Mouse (Mus musculus) olfactory bulb, adult 2 months (tissue): ENCODE measurements around the gene Celf5. TPM values are rescaled to one million over a fixed set of nuclear protein-coding genes. Genes with fewer than 3 reads are reported as not detected.

Source experiments
- H3K27ac ChIP-seq: fragments of 200-500 bp; 2 replicates; pipeline ENCODE4 v1.5.1; 2012; ENCODE audit warnings: low read depth, low read length; ENCODE audit not compliant: insufficient read depth
- H3K4me1 ChIP-seq: fragments of 200-500 bp; 2 replicates; pipeline ENCODE4 v1.6.1; 2012; ENCODE audit warnings: low read length; ENCODE audit not compliant: control insufficient read depth, insufficient read depth
- H3K4me3 ChIP-seq: fragments of 200-500 bp; 2 replicates; pipeline ENCODE4 v1.5.1; 2012; ENCODE audit warnings: mild to moderate bottlenecking, low read depth, low read length, moderate library complexity; ENCODE audit not compliant: insufficient read depth
- CTCF ChIP-seq: fragments of 200-500 bp; IDR thresholded peaks from 2 replicates; pipeline ENCODE4 v1.5.1; 2012; ENCODE audit warnings: low read depth, mild to moderate bottlenecking, low read length, moderate library complexity; ENCODE audit not compliant: insufficient read depth
- POLR2A ChIP-seq: fragments of 200-500 bp; IDR thresholded peaks from 2 replicates; pipeline ENCODE4 v1.6.1; 2012; ENCODE audit warnings: mild to moderate bottlenecking, low read depth, low read length, moderate library complexity; ENCODE audit not compliant: insufficient read depth
- WGBS: fragments of 180-500 bp; shearing (Covaris S2); methylation state at CpG from one replicate; pipeline ENCODE4 v1.1.7; 2018; 5-methylcytosine and 5-hydroxymethylcytosine counted together
- polyA plus RNA-seq: library from polyadenylated mRNA; stranded (reverse); fragments of >200 nt; gene quantifications from 2 replicates; pipeline ENCODE4 v1.2.4, GENCODE M21; 2012; ENCODE audit warnings: low replicate concordance; ENCODE audit not compliant: missing spikeins, insufficient read depth, insufficient read length

The Celf5 gene
- polyA plus RNA-seq, 1 experiment: not detected

DNA sequence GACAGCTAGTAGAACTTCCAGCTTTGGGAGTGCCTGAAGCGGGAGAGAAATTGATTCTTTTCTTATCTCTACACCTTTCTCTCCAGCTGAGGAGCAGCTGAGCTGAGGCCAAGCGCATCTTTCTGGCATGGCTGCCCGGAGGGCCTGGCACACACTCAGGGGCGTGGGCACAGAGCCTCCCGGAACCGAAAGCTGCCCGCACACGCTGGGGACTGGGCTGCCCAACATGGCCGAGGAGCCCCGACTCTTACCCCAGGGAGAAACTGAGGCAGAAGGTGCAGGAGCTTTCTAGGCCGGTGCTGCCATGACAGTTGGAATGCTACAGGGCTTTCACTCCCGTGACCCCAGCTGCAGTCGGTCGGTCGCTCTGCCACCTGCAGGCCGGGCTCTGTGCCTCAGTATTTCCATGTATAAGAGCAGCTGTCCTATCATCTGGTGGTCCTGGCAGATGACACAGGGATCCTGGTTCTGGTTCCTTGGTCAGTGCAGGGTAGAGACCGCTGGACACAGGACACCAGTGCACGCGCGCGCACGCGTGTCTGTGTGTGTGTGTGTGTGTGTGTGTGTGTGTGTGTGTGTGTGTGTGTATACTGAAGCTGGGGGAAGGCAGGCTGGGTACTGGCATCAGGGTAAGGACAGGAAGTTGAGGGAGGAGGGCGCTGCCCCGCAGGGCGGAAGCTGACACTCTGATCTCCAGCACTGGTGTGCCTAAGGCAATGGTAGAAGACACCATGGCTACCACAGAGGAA is 48.8 kb downstream of the Celf5 start:
- peaks cover 45% of the 10 kb centered on the region for H3K4me1 ChIP-seq
- H3K27ac ChIP-seq: peak overlapping the region; percentile 56; the same call in 1 of the 2 replicates
- 57% methylated on average over 26 of the region's 26 CpGs for WGBS
- no peak overlapping the region for H3K4me3 ChIP-seq
- TF ChIP-seq CTCF (no peak), POLR2A (no peak)

DNA sequence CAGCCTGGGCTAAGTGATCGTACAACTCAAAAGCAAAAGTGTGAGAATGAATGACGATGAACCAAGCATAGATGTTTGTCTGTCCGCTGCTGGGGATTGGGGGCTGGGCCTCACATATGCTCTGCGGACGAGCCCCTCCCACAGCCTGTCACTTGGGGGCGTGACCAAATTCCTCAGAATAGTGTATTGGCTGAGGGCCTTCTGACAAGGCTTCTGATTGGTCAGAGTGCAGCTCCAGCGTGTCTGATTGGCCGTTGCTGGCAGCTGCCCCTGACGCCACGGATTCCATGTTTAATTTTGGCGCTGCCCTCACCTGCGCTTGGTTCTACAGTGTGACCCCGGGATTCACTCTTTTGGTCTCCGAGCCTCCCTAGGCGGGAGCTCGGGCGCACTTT is 49.6 kb downstream of the Celf5 start:
- 1% methylated on average over 17 of the region's 17 CpGs for WGBS
- Histone ChIP-seq H3K4me3 (peak overlapping the region; percentile 38), H3K27ac (peak overlapping the region; percentile 56), H3K4me1 (peaks cover 45% of the 10 kb centered on the region)
- TF ChIP-seq CTCF (no peak), POLR2A (no peak)

DNA sequence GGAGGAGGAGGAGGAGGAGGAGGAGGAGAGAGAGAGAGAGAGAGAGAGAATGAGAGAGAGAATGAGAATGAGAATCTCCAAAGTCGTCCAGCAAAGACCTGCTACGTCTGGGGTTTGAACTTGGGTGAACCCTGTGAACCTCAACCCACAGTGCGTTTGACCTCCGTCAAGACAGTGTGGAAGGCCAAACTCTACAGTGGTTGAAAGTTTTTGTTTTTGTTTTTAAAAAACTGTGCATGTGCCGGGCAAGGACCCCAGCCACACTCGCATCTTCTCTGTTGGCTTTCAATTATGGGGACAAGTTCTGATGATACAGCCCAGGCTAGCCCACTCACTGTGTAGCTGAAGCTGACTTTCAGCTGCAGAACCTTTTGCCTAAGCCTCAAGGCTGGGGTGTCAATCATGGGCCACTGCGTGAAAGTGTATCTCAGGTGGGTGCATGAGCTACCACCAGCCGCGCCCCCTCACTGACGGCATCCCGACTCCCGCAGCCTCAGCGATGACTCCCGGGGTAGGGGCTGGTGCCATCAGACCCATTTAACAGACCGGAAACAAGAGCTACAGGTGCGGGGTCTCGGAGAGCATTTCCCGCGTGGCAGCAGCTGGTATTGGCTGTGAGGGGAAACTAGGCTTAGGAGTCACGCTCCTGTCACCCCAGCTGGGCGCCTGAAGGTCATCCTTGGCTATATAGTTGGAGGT is 50.2 kb downstream of the Celf5 start:
- H3K27ac ChIP-seq: peak overlapping the region; percentile 29
- TF ChIP-seq POLR2A: no peak
- peak; percentile 50; the same call in 1 of the 2 replicates for TF ChIP-seq CTCF
- WGBS: 53% methylated on average over 21 of the region's 21 CpGs
- peak overlapping the region; percentile 23 for H3K4me3 ChIP-seq
- peaks cover 47% of the 10 kb centered on the region for H3K4me1 ChIP-seq

DNA sequence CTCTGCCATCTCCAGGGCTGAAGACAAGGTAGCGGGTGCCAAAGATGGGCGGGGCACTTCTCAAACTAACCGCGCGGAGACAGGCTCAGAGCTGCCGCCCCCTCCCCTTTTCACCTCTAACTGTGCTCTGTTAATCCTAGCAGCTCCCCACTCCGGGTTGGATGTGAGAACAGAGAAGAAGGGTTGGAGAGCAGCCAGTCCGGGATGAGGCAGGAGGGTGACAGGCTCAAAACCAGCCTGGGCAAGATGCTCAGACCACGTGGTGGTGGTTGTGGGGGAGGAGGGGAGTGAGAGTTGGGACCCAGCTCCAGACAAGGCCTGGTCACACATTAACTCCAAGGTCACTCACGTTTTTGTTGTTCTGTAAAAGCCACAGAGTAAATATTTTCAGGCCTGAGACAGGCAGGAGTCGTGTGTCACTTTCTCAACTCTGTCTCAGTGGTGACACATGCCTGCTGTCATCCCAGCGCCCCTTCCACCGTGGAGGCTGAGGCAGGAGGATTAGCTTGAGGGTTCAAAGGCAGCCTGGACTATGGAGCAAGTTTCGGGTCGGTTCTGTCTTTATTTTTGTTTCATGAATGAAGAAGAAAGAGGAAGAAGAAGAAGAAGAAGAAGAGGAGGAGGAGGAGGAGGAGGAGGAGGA is 50.9 kb downstream of the Celf5 start:
- peak overlapping the region; percentile 83; the same call in 1 of the 2 replicates for H3K27ac ChIP-seq

DNA sequence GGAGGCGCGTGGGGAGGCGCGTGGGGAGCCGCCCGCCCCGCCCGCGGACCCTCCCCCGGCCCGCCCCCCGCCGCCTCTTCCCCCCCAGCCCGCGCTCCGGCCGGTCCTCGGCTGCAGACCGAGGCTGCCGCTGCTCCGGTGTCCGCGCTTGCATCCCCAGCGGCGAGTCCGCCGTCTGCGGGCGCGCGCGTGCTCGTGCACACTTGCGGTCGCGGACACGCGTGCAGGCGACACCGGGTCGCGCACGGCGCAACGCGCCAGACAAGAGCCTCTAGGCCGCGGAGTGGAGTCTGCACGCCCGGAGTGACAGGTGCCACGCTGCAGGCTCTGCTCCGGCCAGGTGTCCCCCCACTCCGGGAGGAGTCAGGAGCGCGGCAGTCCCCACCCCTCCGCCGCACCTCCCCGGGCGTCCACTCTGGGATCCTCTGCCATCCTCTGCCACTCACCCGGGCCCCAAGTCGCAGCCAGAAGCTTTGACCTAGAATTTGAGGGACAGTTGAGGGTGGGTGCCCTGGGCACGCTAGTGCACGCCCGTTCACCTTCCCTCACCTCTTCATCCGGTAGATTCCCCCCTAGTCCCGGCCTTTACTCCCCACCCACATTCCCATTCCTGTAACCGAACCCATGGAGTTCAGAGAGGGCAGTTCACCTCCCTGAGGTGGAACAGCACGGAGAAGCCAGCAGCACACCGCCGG is 51.5 kb downstream of the Celf5 start:
- peak overlapping the region; percentile 86 for H3K4me3 ChIP-seq
- H3K4me1 ChIP-seq: peaks cover 60% of the 10 kb centered on the region
- no peak for TF ChIP-seq CTCF
- TF ChIP-seq POLR2A: peak; percentile 73
- 2% methylated on average over 55 of the region's 70 CpGs for WGBS
- peak overlapping the region; percentile 87 for H3K27ac ChIP-seq

More for the DNA sequence above, 50.9 kb downstream of the Celf5 start:
- peaks cover 53% of the 10 kb centered on the region for H3K4me1 ChIP-seq
- WGBS: 21% methylated on average over 15 of the region's 15 CpGs
- peak overlapping the region; percentile 86 for H3K4me3 ChIP-seq
- TF ChIP-seq POLR2A (no peak), CTCF (no peak)

DNA sequence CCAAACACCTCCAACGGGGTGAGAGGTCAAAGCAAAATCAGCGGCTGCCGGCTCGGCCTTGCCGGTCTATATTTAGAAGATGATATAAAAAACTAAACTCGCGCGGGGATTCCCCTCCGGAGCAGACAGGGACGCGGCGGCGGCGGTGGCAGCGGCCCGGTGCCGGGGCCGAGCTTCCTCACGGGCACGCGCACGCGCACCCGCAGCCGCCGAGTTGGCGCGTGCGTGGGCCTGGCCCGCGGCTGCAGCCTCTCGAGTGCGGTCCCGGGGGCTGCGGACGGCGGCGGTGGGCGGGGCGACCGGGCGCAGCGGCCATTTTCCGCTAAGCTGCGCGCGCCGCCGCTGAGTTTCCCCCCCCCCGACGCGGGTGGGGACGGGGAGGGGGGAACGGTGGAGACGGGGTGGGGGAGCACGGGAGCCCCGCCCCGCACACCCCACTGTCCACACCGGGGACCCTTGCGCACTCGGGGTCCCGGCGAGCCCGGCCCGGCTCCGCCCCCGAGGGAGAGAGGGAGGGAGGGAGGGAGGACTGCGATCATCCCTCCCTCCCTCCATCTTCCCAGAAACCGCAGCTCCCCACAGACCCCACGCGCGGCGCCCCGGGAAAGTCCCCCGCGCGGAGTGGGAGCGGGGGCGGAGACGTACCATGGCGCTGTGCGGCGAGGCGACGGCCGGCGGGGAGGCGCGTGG is 52.2 kb downstream of the Celf5 start:
- TF ChIP-seq CTCF (no peak), POLR2A (0 out of 2 replicates have a peak, but pooled peaks have one; percentile 7)
- WGBS: 1% methylated on average over 81 of the region's 89 CpGs
- H3K4me3 ChIP-seq: peak overlapping the region; percentile 86
- peak overlapping the region; percentile 87 for H3K27ac ChIP-seq
- peaks cover 65% of the 10 kb centered on the region for H3K4me1 ChIP-seq

DNA sequence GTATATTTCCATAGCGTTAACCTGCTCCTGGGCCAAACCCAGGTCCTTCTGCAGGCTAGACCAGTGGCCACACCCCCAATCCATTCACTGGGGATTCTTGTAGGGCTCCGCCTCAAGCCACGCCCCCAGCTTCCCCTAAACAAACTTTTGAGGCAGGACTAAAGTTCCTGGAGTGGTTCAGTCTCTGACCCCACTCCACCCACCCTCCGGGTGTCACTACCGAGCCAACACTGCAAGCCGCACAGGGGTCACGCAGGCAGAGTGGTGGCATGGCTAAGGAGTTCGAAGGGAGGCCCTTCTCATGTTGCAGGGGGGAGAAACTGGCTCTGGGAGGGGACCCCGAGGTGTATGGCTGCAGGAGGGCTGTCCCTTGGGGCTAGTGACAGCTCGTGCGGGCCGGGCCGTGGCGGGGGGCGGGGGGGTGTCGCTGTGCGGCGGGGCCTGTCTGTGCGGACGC is 52.9 kb downstream of the Celf5 start:
- TF ChIP-seq CTCF (no peak), POLR2A (no peak)
- H3K4me3 ChIP-seq: peak overlapping the region; percentile 86
- peaks cover 67% of the 10 kb centered on the region for H3K4me1 ChIP-seq
- 2% methylated on average over 20 of the region's 20 CpGs for WGBS
- H3K27ac ChIP-seq: peak overlapping the region; percentile 75

DNA sequence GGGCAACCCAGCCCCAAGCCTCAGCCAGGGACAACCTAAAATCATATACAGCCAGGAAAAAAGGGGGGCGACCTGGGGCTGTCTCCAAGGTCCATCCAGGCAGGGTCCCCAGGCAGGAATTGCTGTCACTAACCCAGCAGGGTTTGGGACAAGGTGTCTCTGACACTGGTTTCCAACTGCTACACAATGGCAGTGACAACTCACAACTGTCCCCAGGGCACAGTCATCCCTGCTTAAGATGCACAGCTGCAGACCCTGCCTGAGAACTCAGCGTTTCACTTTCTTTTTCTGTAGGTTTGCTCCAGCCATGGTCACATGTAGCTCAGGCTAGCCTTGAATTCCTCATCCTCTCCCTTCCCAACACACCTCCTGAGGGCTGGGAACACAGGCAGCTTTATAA is 53.4 kb downstream of the Celf5 start:
- H3K4me1 ChIP-seq: peaks cover 67% of the 10 kb centered on the region
- no peak overlapping the region for H3K4me3 ChIP-seq
- 40% methylated on average over 2 of the region's 2 CpGs for WGBS
- H3K27ac ChIP-seq: no peak overlapping the region
- TF ChIP-seq POLR2A (no peak), CTCF (no peak)
